In genomic region chr15:25984067-25984733, GRCm38 (mm10) we compare ENCODE assay signal across 8 mouse cellular contexts. TPM values are rescaled to one million over a fixed set of nuclear protein-coding genes. Genes with fewer than 3 reads are reported as not detected.
DNase-seq lines count a peak whose midpoint lies in the region; ATAC-seq lines count a peak whose summit lies in the region.

Zfp622 (plus strand) TSS chr15:25984366.

- peaks cover 17% of the 10 kb centered on the region for H3K4me1 ChIP-seq in hindbrain, embryonic 12.5 days

- peak within 1 kb of the TSS; percentile 89 for H3K27ac ChIP-seq in hindbrain, embryonic 12.5 days

- ATAC-seq in hindbrain, embryonic 12.5 days (ENCODE audit: low FRiP score) = peak; percentile 97

- H3K9ac ChIP-seq in hindbrain, embryonic 12.5 days = peak within 1 kb of the TSS; percentile 97

- H3K4me3 ChIP-seq in hindbrain, embryonic 12.5 days = peak within 1 kb of the TSS; percentile 100

- no peaks in the 10 kb centered on the region for H3K27me3 ChIP-seq in hindbrain, embryonic 12.5 days

- peak within 1 kb of the TSS; percentile 91 for H3K4me2 ChIP-seq in hindbrain, embryonic 12.5 days (replicated peaks)

- H3K36me3 ChIP-seq in hindbrain, embryonic 12.5 days = peaks cover 16% of the 10 kb centered on the region

- H3K9me3 ChIP-seq in hindbrain, embryonic 12.5 days (replicated peaks) = no peaks in the 10 kb centered on the region

- peak; percentile 99 for DNase-seq in NIH3T3 (ENCODE audit: low read depth)
- peak; percentile 97 to 98 for DNase-seq in cerebellum, postnatal 10 days
- DNase-seq in frontal cortex, postnatal 10 days (ENCODE audit: low spot score in 2 of 2) = peak; percentile 95
- peak; percentile 91 to 98 for DNase-seq in layer of hippocampus, postnatal 14 days (ENCODE audit: low spot score in 2 of 2)
- peak; percentile 94 for DNase-seq in lung, postnatal 14 days
- peak; percentile 97 for DNase-seq in retina, adult 2 months (ENCODE audit: low read depth, low spot score)
- DNase-seq in thymus, postnatal 36 days = peak; percentile 88 to 94

- under 1% methylated on average over 57 of the region's 57 CpGs for WGBS in hindbrain, embryonic 12.5 days

RNA-seq across cellular contexts. Expression of gene Zfp622, which starts in this region (rescaled TPM):
- 38.4 and 44.3 TPM in 2 replicates for polyA plus RNA-seq in hindbrain, embryonic 12.5 days (2016; fragmentation: Nextera tagmentation; extraction: Ambion mirVana)
- total RNA-seq in layer of hippocampus, postnatal 14 days (2021) = 10 to 100 TPM; 31.0 to 36.8 TPM

Comparison
In these comparisons a context has a peak if more than half of its experiments do, and no peak if none do; other contexts are left out.
1. Peak in every context shown above with its lines: DNase-seq, ATAC-seq, H3K4me3 ChIP-seq and H3K27ac ChIP-seq.